Mouse (Mus musculus) neural tube, embryonic 15.5 days (tissue): ENCODE measurements around the gene 4933416C03Rik. TPM values are rescaled to one million over a fixed set of nuclear protein-coding genes. Genes with fewer than 3 reads are reported as not detected.
A peak's percentile ranks its signal among the peaks of the same experiment; 100 is the strongest.

Experiments used
- ATAC-seq: fragments of 200-750 bp; cut with Nextera tagmentation; 2 replicates; pipeline ENCODE4 v1.8.0; 2017; ENCODE audit warnings: mild to moderate bottlenecking, moderate TSS enrichment, moderate library complexity; ENCODE audit not compliant: low FRiP score
- H3K27ac ChIP-seq: fragments of 300-500 bp; sonication (generic); replicated peaks from 2 replicates; pipeline ENCODE4 v1.5.1; 2015; ENCODE audit warnings: mild to moderate bottlenecking, inconsistent platforms
- H3K27me3 ChIP-seq: fragments of 300-500 bp; sonication (generic); replicated peaks from 2 replicates; pipeline ENCODE4 v1.6.1; 2015; ENCODE audit warnings: inconsistent platforms
- H3K36me3 ChIP-seq: fragments of 300-500 bp; sonication (generic); 2 replicates; pipeline ENCODE4 v1.6.1; 2015; ENCODE audit warnings: inconsistent platforms
- H3K4me1 ChIP-seq: fragments of 300-500 bp; sonication (generic); 2 replicates; pipeline ENCODE4 v1.6.1; 2015; ENCODE audit warnings: inconsistent platforms
- H3K4me2 ChIP-seq: fragments of 300-500 bp; sonication (generic); 2 replicates; pipeline ENCODE4 v1.6.1; 2015; ENCODE audit warnings: inconsistent platforms, mild to moderate bottlenecking, moderate library complexity
- H3K4me3 ChIP-seq: fragments of 300-500 bp; sonication (generic); replicated peaks from 2 replicates; pipeline ENCODE4 v1.5.1; 2015; ENCODE audit warnings: mild to moderate bottlenecking, inconsistent platforms
- H3K9ac ChIP-seq: fragments of 300-500 bp; sonication (generic); replicated peaks from 2 replicates; pipeline ENCODE4 v1.6.1; 2015; ENCODE audit warnings: mild to moderate bottlenecking, inconsistent platforms
- H3K9me3 ChIP-seq: fragments of 300-500 bp; sonication (generic); replicated peaks from 2 replicates; pipeline ENCODE4 v1.6.1; 2016; ENCODE audit warnings: inconsistent platforms
- WGBS: fragments of 180-500 bp; shearing (Covaris S2); methylation state at CpG from one replicate; pipeline ENCODE4 v1.1.7; 2015; ENCODE audit warnings: mixed read lengths; 5-methylcytosine and 5-hydroxymethylcytosine counted together
- polyA plus RNA-seq: library from polyadenylated mRNA; unstranded; fragments of >200 nt; fragmentation: Nextera tagmentation; extraction: Ambion mirVana; gene quantifications from 2 replicates; pipeline ENCODE4 v1.2.1, GENCODE M21; 2015

The 4933416C03Rik gene
- polyA plus RNA-seq, 1 experiment from 2014 or later: 0.18 TPM

DNA sequence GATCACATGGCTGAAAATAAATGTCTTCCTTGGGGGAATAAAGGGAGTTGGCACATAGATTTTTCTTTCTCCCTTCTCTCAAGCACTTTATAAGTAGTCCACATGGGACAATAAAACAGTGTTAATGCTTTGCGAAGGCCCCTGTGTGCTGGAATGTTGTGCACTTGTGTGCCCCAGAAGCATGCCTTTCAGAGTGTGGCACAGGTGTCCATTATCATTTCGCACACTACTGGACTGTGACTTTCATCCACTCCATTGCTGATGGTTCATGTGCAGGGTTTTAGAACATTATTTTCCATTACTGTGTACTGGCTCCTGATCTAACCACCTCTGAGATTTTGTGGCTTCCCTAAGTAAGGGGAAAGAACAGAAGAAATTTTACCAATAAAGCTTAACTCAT is 10.1 kb upstream of the 4933416C03Rik start:
- Histone ChIP-seq H3K4me3 (no peak overlapping the region), H3K4me2 (no peak overlapping the region), H3K36me3 (no peaks in the 10 kb centered on the region), H3K27me3 (no peaks in the 10 kb centered on the region), H3K9me3 (no peaks in the 10 kb centered on the region), H3K9ac (no peak overlapping the region), H3K4me1 (peaks cover 3% of the 10 kb centered on the region; the same call in 1 of the 2 replicates), H3K27ac (no peak overlapping the region; the same call in 1 of the 2 replicates)
- ATAC-seq: peak; percentile 66
- 54% methylated on average over 2 of the region's 2 CpGs for WGBS

DNA sequence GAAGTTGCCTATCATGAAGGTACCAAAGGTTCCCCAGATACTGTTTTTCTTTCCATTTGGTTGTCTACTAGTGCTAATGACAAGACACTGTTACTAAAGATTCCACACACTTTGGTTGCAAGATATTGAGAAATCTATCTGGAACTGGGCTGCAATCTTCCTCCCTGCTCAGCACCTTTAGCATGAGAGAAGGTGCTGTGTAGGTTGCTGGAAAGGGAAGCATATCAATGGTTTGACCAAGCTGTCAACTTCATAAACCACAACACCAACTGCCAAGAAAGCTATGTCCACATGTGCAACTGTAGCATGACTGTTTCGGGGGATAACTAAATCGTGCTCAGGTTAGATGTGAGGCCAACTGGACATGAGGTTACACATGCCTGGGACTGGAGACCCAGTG is 7.7 kb upstream of the 4933416C03Rik start:
- Histone ChIP-seq H3K27ac (no peak overlapping the region), H3K27me3 (no peaks in the 10 kb centered on the region), H3K4me3 (no peak overlapping the region), H3K4me2 (no peak overlapping the region), H3K4me1 (peaks cover 3% of the 10 kb centered on the region; the same call in 1 of the 2 replicates), H3K9me3 (no peaks in the 10 kb centered on the region), H3K9ac (no peak overlapping the region), H3K36me3 (no peaks in the 10 kb centered on the region)
- ATAC-seq: no peak
- WGBS: 93% methylated on average over 2 of the region's 2 CpGs

DNA sequence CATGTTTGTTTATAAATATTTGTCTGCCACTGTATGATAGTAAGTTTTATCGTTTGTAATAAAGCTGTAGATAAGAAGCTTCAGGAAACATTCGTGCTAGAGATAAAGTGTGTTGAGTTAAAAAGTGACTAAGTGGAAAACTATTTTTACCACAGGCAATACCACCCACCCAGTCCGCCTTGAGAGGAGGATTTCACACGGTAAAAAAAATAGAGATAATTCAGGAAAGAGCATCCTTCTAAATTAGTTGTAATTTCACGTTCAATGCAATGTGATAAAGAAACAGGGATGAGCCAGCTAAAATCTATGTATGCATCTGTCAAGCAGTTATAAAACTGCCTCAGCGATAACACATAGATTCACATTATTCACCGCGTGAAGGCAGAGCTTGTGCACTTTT is 3.3 kb upstream of the 4933416C03Rik start:
- no peaks in the 10 kb centered on the region for H3K4me1 ChIP-seq
- H3K9ac ChIP-seq: no peak overlapping the region
- H3K4me2 ChIP-seq: no peak overlapping the region
- H3K4me3 ChIP-seq: no peak overlapping the region
- no peak overlapping the region for H3K27ac ChIP-seq
- no peaks in the 10 kb centered on the region for H3K27me3 ChIP-seq
- peaks cover 8% of the 10 kb centered on the region; the same call in 1 of the 2 replicates for H3K36me3 ChIP-seq
- 0 out of 2 replicates have a peak, but pooled peaks cover 3% of the 10 kb centered on the region for H3K9me3 ChIP-seq
- WGBS: 82% methylated on average over 8 of the region's 8 CpGs
- ATAC-seq: no peak

DNA sequence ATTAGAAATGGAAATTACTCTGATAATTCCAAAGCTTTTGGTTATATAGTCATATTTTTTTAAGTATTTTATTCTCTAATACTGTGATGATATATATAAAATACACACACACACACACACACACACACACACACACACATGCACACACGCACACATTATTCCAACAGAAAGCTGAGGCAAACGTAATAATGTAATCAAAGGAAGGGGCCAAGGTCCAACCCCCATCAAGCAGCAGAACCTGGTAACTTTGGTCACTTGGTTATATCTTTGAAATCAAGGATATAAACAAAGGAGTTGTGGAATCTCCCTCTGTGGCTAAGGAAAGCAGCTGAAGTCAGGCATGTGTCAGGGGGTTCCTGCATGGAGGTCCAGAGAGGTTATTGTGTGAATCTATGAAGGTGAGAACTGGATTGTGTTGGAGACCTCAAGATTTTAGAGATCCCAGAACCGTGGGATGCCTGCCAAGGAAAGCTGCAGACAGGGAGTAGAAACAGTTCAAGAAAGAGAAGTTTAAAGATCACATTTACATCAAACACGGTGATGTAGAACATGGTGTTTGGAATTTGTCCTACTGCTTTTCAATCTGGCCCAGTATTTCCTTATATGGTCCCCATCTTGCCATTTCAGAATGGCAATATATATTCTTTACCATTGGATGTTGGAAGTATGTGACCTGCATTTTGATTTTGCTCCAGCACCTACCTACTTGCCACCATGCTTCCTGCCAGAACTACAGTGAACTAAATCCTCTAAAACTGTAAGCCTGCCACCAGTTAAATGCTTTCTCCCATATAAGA is 2.4 kb upstream of the 4933416C03Rik start:
- no peak overlapping the region for H3K27ac ChIP-seq
- no peak overlapping the region for H3K4me2 ChIP-seq
- no peaks in the 10 kb centered on the region for H3K4me1 ChIP-seq
- H3K27me3 ChIP-seq: no peaks in the 10 kb centered on the region
- no peak overlapping the region for H3K4me3 ChIP-seq
- H3K36me3 ChIP-seq: peaks cover 8% of the 10 kb centered on the region; the same call in 1 of the 2 replicates
- 78% methylated on average over 4 of the region's 4 CpGs for WGBS
- no peak overlapping the region for H3K9ac ChIP-seq
- 0 out of 2 replicates have a peak, but pooled peaks cover 3% of the 10 kb centered on the region for H3K9me3 ChIP-seq
- no peak for ATAC-seq

DNA sequence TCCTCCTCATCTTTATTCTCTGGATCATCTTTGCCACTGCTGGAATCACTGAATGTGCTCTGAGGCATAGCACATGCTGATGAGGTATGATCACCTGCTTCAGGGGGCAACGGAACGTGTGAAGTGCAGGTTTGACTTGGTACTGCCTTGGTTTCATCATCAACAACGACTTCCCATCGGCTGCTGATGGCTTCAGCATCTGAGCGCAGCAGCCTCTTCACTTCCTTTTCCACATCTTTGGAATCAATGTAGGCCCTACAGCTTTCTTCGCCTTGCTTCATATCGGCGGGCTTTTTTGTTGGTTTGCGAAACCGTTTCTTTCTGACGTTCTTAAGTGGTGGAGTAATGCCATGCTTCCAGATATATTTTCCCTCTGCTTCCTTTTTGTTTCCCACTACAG is 849 bp downstream of the 4933416C03Rik start:
- 95% methylated on average over 11 of the region's 11 CpGs for WGBS
- H3K27me3 ChIP-seq: no peaks in the 10 kb centered on the region
- no peak overlapping the region for H3K27ac ChIP-seq
- no peaks in the 10 kb centered on the region for H3K4me1 ChIP-seq
- ATAC-seq: no peak
- H3K9me3 ChIP-seq: 0 out of 2 replicates have a peak, but pooled peaks cover 3% of the 10 kb centered on the region
- H3K4me2 ChIP-seq: no peak overlapping the region
- no peak overlapping the region for H3K4me3 ChIP-seq
- H3K36me3 ChIP-seq: peaks cover 8% of the 10 kb centered on the region; the same call in 1 of the 2 replicates
- H3K9ac ChIP-seq: no peak overlapping the region

DNA sequence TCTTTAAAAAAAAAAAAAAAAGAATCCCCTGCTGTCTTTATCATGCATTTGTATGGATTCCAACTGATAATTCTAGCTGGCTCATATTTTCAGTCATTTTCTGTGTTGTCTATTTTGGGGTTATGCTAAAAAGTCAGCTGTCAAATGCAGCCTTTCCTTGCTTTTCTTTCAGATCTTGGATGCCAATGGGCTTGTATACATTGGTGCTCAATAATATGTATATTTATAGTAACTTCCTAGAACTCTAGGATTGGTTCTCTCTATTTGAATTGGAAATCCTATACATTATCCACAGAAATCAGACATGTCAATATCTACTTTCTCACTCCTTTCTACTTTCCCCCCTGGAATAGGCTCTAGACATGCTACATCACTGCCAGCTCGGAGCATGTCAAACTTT is 5.0 kb downstream of the 4933416C03Rik start:
- Histone ChIP-seq H3K9me3 (0 out of 2 replicates have a peak, but pooled peaks cover 3% of the 10 kb centered on the region), H3K4me1 (no peaks in the 10 kb centered on the region), H3K9ac (no peak overlapping the region), H3K4me2 (no peak overlapping the region), H3K4me3 (no peak overlapping the region), H3K36me3 (peaks cover 4% of the 10 kb centered on the region; the same call in 1 of the 2 replicates), H3K27me3 (no peaks in the 10 kb centered on the region), H3K27ac (no peak overlapping the region)
- ATAC-seq: no peak
- WGBS: 91% methylated on average over 1 of the region's 1 CpGs

DNA sequence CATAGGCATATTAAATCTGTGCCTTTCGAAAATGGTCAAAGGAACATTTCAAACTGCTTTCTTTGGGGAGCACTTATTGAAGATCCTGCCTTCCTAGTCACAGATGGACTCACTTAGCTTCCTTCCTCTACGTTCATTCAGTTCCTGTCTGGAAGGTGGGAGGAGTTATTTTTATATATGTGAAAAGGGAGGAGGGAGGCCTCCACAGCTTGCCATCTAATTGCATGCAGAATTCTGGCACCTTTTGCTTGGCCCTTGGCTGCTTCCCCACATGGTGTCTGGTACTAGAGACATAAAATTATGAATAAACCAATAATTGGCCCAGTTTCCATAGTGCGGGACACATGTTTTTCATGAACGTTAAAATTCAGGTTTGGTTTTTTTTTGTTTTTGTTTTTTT is 5.5 kb downstream of the 4933416C03Rik start:
- Histone ChIP-seq H3K4me1 (no peaks in the 10 kb centered on the region), H3K36me3 (no peaks in the 10 kb centered on the region), H3K27me3 (no peaks in the 10 kb centered on the region), H3K4me3 (no peak overlapping the region), H3K9me3 (no peaks in the 10 kb centered on the region), H3K4me2 (no peak overlapping the region), H3K9ac (no peak overlapping the region), H3K27ac (no peak overlapping the region)
- WGBS: 59% methylated on average over 4 of the region's 4 CpGs
- no peak for ATAC-seq

DNA sequence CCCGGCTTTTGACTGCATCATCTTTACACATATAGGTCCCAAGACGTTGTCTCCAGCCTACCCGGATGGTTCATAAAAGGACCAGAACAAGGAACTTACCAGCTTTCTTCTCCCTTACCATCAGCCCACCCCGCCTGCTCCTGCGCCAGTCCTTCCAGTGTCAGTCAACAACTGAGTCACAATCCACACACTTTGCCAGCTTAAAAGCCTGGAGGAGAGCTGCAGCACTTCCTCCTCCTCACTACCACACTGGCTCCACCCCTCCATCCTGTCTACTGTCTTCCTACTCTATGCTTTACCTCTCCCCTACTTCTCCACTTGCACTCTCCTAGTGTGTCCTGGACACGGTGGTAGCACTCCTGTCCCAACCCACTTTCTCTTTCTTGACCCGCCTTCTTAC is 15.2 kb downstream of the 4933416C03Rik start:
- ATAC-seq: no peak
- H3K4me3 ChIP-seq: no peak overlapping the region
- no peak overlapping the region for H3K4me2 ChIP-seq
- no peaks in the 10 kb centered on the region for H3K27me3 ChIP-seq
- no peak overlapping the region for H3K27ac ChIP-seq
- no peaks in the 10 kb centered on the region for H3K36me3 ChIP-seq
- no peaks in the 10 kb centered on the region for H3K9me3 ChIP-seq
- H3K4me1 ChIP-seq: peaks cover 2% of the 10 kb centered on the region; the same call in 1 of the 2 replicates
- 94% methylated on average over 7 of the region's 7 CpGs for WGBS
- H3K9ac ChIP-seq: no peak overlapping the region

DNA sequence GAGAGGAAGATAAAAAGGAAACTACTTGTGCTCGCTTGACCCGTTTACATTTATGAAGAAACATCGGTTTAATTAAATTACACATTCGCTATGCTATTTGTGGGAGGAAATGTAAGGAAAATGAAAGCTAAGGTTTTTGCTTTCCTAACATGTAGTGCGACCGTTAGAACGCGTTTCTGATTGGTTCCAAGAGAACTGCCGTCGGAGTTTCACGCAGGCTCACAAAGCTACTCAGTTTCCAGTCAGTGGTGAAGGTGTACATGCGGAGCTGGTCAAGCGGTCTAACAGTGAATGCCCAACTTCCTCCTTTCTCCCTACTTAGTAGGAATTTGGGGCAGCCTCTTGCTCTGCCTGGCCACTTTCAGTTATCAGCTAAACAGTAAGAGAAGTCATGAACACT is 17.3 kb downstream of the 4933416C03Rik start:
- H3K4me2 ChIP-seq: no peak overlapping the region
- no peak for ATAC-seq
- no peak overlapping the region for H3K9ac ChIP-seq
- no peaks in the 10 kb centered on the region for H3K36me3 ChIP-seq
- peaks cover 2% of the 10 kb centered on the region; the same call in 1 of the 2 replicates for H3K4me1 ChIP-seq
- no peak overlapping the region for H3K27ac ChIP-seq
- no peaks in the 10 kb centered on the region for H3K27me3 ChIP-seq
- H3K9me3 ChIP-seq: no peaks in the 10 kb centered on the region
- H3K4me3 ChIP-seq: no peak overlapping the region
- WGBS: 83% methylated on average over 13 of the region's 13 CpGs

DNA sequence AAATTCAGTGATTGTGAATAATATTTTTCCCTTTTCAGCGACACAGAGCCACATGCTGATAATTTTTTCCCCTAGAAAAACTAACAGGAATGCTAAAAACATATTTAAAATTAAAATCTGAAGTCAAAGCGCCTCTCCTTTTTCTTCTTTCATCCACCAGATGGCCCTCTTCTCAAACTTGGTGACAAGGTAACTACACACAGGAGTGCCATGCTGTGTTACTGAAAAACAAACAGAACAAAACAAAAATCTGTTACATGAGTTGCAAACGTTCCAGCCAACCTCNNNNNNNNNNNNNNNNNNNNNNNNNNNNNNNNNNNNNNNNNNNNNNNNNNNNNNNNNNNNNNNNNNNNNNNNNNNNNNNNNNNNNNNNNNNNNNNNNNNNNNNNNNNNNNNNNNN is 29.8 kb downstream of the 4933416C03Rik start:
- no peak overlapping the region for H3K9ac ChIP-seq

DNA sequence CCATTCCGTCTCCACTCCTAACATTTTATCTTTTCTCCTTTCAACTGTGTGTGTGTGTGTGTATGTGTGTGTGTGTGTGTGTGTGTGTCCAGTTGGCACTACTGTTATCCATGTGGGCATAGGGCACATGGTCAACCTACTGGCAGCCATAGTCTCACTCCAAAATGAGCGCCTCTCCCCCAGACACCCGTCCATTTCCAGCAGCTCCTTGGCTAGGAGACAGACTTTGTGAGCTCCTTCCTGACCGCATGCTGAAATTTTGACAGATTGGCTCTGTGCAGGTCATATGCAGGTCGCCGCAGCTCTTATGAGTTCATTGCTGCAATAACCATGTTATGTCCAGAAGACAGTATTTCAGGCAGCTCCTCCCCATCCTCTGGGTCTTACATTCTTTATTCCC is 32.9 kb downstream of the 4933416C03Rik start:
- no peaks in the 10 kb centered on the region for H3K27me3 ChIP-seq
- no peak overlapping the region for H3K9ac ChIP-seq
- peaks cover 3% of the 10 kb centered on the region; the same call in 1 of the 2 replicates for H3K4me1 ChIP-seq
- WGBS: 90% methylated on average over 6 of the region's 6 CpGs
- H3K27ac ChIP-seq: no peak overlapping the region
- H3K4me3 ChIP-seq: no peak overlapping the region
- ATAC-seq: no peak
- no peaks in the 10 kb centered on the region for H3K9me3 ChIP-seq
- H3K4me2 ChIP-seq: no peak overlapping the region
- no peaks in the 10 kb centered on the region for H3K36me3 ChIP-seq

More for the DNA sequence above, 29.8 kb downstream of the 4933416C03Rik start:
- no peaks in the 10 kb centered on the region for H3K36me3 ChIP-seq
- H3K4me2 ChIP-seq: no peak overlapping the region
- no peaks in the 10 kb centered on the region for H3K27me3 ChIP-seq
- no peak overlapping the region for H3K4me3 ChIP-seq
- H3K4me1 ChIP-seq: peaks cover 3% of the 10 kb centered on the region; the same call in 1 of the 2 replicates
- WGBS: 28% methylated on average over 3 of the region's 3 CpGs
- no peak for ATAC-seq
- no peaks in the 10 kb centered on the region for H3K9me3 ChIP-seq
- no peak overlapping the region for H3K27ac ChIP-seq

DNA sequence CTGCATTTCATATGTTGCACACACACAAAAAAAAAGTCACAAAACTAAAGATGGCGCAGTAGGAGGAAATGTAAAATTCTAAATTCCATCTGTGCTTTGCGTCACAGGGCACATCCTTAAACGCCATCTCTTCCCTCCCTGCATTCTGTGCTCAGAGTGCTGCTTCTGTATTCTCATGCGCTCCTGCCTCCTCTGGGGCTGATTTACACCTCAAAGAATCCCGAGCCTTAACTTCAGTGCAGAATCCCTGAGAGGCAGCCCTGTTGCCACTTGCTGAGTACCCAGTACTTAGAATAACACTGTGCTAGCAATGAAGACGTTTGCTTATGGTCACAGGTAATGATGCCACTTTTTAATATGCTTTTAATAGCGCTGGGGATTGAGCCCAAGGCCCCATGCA is 34.3 kb downstream of the 4933416C03Rik start:
- WGBS: 32% methylated on average over 7 of the region's 7 CpGs
- no peaks in the 10 kb centered on the region for H3K36me3 ChIP-seq
- ATAC-seq: no peak

More for the DNA sequence above, 34.3 kb downstream of the 4933416C03Rik start:
- no peak overlapping the region for H3K4me3 ChIP-seq
- H3K4me2 ChIP-seq: no peak overlapping the region
- peaks cover 3% of the 10 kb centered on the region; the same call in 1 of the 2 replicates for H3K4me1 ChIP-seq
- no peak overlapping the region for H3K9ac ChIP-seq
- no peak overlapping the region for H3K27ac ChIP-seq
- H3K9me3 ChIP-seq: no peaks in the 10 kb centered on the region
- no peaks in the 10 kb centered on the region for H3K27me3 ChIP-seq
